Mouse (Mus musculus) MEL (cell line): ENCODE results near the gene Scgb1c1. TPM values are rescaled to one million over a fixed set of nuclear protein-coding genes. Genes with fewer than 3 reads are reported as not detected.

Source experiments
- DNase-seq: peaks from one replicate; pipeline ENCODE4 v3.0.0; 2011; ENCODE audit warnings: low read depth, low spot score
- H3K27ac ChIP-seq: 2 replicates; pipeline ENCODE4 v1.5.1; 2012; ENCODE audit warnings: low read depth, mild to moderate bottlenecking, control low read depth, low read length, moderate library complexity; ENCODE audit not compliant: control insufficient read depth
- H3K27me3 ChIP-seq, 2 experiments: fragments of 150-350 bp in 1 of 2; sonication (generic) in 1 of 2; 2 replicates each; pipeline ENCODE4 v1.6.1; 2012; ENCODE audit warnings: low read length in 2 of 2, mild to moderate bottlenecking in 2 of 2, improper control_type of control experiment in 1 of 2, moderate library complexity in 1 of 2; ENCODE audit not compliant: insufficient read depth in 2 of 2, control insufficient read depth in 1 of 2
- H3K36me3 ChIP-seq, 2 experiments: 2 replicates each; pipeline ENCODE4 v1.6.1; 2012 to 2014; ENCODE audit warnings: low read length in 2 of 2, improper control_type of control experiment in 1 of 2, inconsistent platforms in 1 of 2, mild to moderate bottlenecking in 1 of 2; ENCODE audit not compliant: insufficient read depth in 2 of 2, control insufficient read depth in 1 of 2
- H3K4me1 ChIP-seq, 2 experiments: fragments of 150-350 bp in 1 of 2; sonication (generic) in 1 of 2; 2 replicates each; pipeline ENCODE4 v1.6.1; 2012; ENCODE audit warnings: low read length in 2 of 2, improper control_type of control experiment in 1 of 2, mild to moderate bottlenecking in 1 of 2; ENCODE audit not compliant: insufficient read depth in 2 of 2, control insufficient read depth in 1 of 2
- H3K4me3 ChIP-seq, 2 experiments: fragments of 150-350 bp in 1 of 2; sonication (generic) in 1 of 2; 2 replicates each; pipeline ENCODE4 v1.5.1; 2012; ENCODE audit warnings: low read depth in 2 of 2, low read length in 2 of 2, mild to moderate bottlenecking in 2 of 2, moderate library complexity in 2 of 2, control low read depth in 1 of 2, improper control_type of control experiment in 1 of 2; ENCODE audit not compliant: control insufficient read depth in 1 of 2, insufficient read depth in 1 of 2
- H3K79me2 ChIP-seq: 2 replicates; pipeline ENCODE4 v1.6.1; 2012; ENCODE audit warnings: mild to moderate bottlenecking, low read length, moderate library complexity; ENCODE audit not compliant: control insufficient read depth, poor library complexity, insufficient read depth
- H3K9ac ChIP-seq: 2 replicates; pipeline ENCODE4 v1.6.1; 2012; ENCODE audit warnings: low read depth, mild to moderate bottlenecking, control low read depth, low read length, moderate library complexity; ENCODE audit not compliant: control insufficient read depth, poor library complexity, severe bottlenecking
- H3K9me3 ChIP-seq: fragments of 150-350 bp; sonication (generic); replicated peaks from 2 replicates; pipeline ENCODE4 v1.6.1; 2012; ENCODE audit warnings: mild to moderate bottlenecking, low read length, improper control_type of control experiment, moderate library complexity; ENCODE audit not compliant: insufficient read depth
- CTCF ChIP-seq, 3 experiments: IDR thresholded peaks in 2 of 3; conservative IDR thresholded peaks in 1 of 3; 2 replicates each; pipeline ENCODE4 v1.5.1; 2011 to 2012; ENCODE audit warnings: low read length in 3 of 3, low read depth in 2 of 3, mild to moderate bottlenecking in 2 of 3, improper control_type of control experiment in 1 of 3, inconsistent platforms in 1 of 3, mixed read lengths in 1 of 3, moderate library complexity in 1 of 3; ENCODE audit not compliant: control insufficient read depth in 1 of 3, insufficient read depth in 1 of 3, poor library complexity in 1 of 3, severe bottlenecking in 1 of 3
- EP300 ChIP-seq, 2 experiments: IDR thresholded peaks; 2 replicates each; pipeline ENCODE4 v1.6.1; 2011; ENCODE audit warnings: improper control_type of control experiment in 2 of 2, low read length in 2 of 2, low read depth in 1 of 2, mild to moderate bottlenecking in 1 of 2
- GATA1 ChIP-seq: IDR thresholded peaks from 2 replicates; pipeline ENCODE4 v1.6.1; 2011; ENCODE audit warnings: low read depth, low read length, improper control_type of control experiment
- MEF2A ChIP-seq: IDR thresholded peaks from 2 replicates; pipeline ENCODE4 v1.6.1; 2014; ENCODE audit warnings: low read depth, mild to moderate bottlenecking, inconsistent platforms, low read length, improper control_type of control experiment; ENCODE audit not compliant: poor library complexity, insufficient replicate concordance, severe bottlenecking; ENCODE audit errors: extremely low read depth
- MYB ChIP-seq: IDR thresholded peaks from 2 replicates; pipeline ENCODE4 v1.6.1; 2011; ENCODE audit warnings: mild to moderate bottlenecking, low read depth, low read length, improper control_type of control experiment
- NELFE ChIP-seq: IDR thresholded peaks from 2 replicates; pipeline ENCODE4 v1.6.1; 2011; ENCODE audit warnings: low read depth, low read length, improper control_type of control experiment
- NRF1 ChIP-seq: IDR thresholded peaks from 2 replicates; pipeline ENCODE4 v1.6.1; 2014; ENCODE audit warnings: low read depth, mild to moderate bottlenecking, inconsistent platforms, low read length, improper control_type of control experiment, moderate library complexity; ENCODE audit not compliant: poor library complexity, insufficient read depth, severe bottlenecking
- RAD21 ChIP-seq: IDR thresholded peaks from 2 replicates; pipeline ENCODE4 v1.6.1; 2011; ENCODE audit warnings: mild to moderate bottlenecking, low read depth, low read length, improper control_type of control experiment
- RCOR1 ChIP-seq: IDR thresholded peaks from 2 replicates; pipeline ENCODE4 v1.6.1; 2012; ENCODE audit warnings: low read depth, mild to moderate bottlenecking, inconsistent platforms, low read length, improper control_type of control experiment
- SMC3 ChIP-seq: IDR thresholded peaks from 2 replicates; pipeline ENCODE4 v1.6.1; 2011; ENCODE audit warnings: low read depth, low read length, improper control_type of control experiment
- ZC3H11A ChIP-seq: IDR thresholded peaks from 2 replicates; pipeline ENCODE4 v1.6.1; 2012; ENCODE audit warnings: low read depth, mild to moderate bottlenecking, inconsistent platforms, low read length, improper control_type of control experiment
- ZKSCAN1 ChIP-seq: IDR thresholded peaks from 2 replicates; pipeline ENCODE4 v1.6.1; 2012; ENCODE audit warnings: low read depth, mild to moderate bottlenecking, inconsistent platforms, low read length, improper control_type of control experiment, moderate library complexity
- ZMIZ1 ChIP-seq: IDR thresholded peaks from 2 replicates; pipeline ENCODE4 v1.6.1; 2012; ENCODE audit warnings: low read depth, mild to moderate bottlenecking, inconsistent platforms, low read length, improper control_type of control experiment, moderate library complexity
- polyA plus RNA-seq, 2 experiments: library from polyadenylated mRNA; stranded (reverse) in 1 of 2; unstranded in 1 of 2; fragments of >175 nt in 1 of 2; fragments of >200 nt in 1 of 2; gene quantifications; 2 replicates each; pipeline versions ENCODE4 v1.2.1 to v1.2.4; 2012; ENCODE audit warnings: low replicate concordance in 2 of 2, low read depth in 1 of 2; ENCODE audit not compliant: insufficient read length in 2 of 2, insufficient read depth in 1 of 2, missing spikeins in 1 of 2
- total RNA-seq: library from RNA; depleted of rRNA; stranded (reverse); fragments of 300-350 nt; gene quantifications from 2 replicates; pipeline ENCODE4 v1.2.3, GENCODE M21; 2012

Gene Scgb1c1
- total and polyA plus RNA-seq, 3 experiments = not detected

- Histone ChIP-seq H3K79me2 (no peaks in the 10 kb centered on the region), H3K4me3 (no peak overlapping the region), H3K9ac (no peak overlapping the region), H3K27me3 (no peaks in the 10 kb centered on the region; a peak in 2 of 4 replicates), H3K27ac (no peak overlapping the region), H3K9me3 (no peaks in the 10 kb centered on the region), H3K36me3 (no peaks in the 10 kb centered on the region), H3K4me1 (no peaks in the 10 kb centered on the region)
- peak; percentile 70 for TF ChIP-seq RAD21
- TF ChIP-seq ZKSCAN1 = no peak
- TF ChIP-seq ZC3H11A = peak; percentile 44
- peak; percentile 73 for TF ChIP-seq SMC3
- no peak for TF ChIP-seq GATA1
- no peak for TF ChIP-seq NELFE
- TF ChIP-seq CTCF (IDR thresholded peaks at IDR 0.05 in 2 of 3, conservative IDR thresholded peaks at IDR 0.05 in 1 of 3; ENCODE audit: control insufficient read depth in 1 of 3, insufficient read depth in 1 of 3, low read depth in 2 of 3, low read length in 3 of 3, poor library complexity in 1 of 3, severe bottlenecking in 1 of 3) = peak; percentile 70 to 90 (median 75)
- no peak for TF ChIP-seq MEF2A
- peak; percentile 69 for DNase-seq
These were observed 39.6 kb upstream of the Scgb1c1 start for GRCm38 (mm10) chr7:140805704-140806103.

- Histone ChIP-seq H3K4me1 (no peaks in the 10 kb centered on the region), H3K9ac (no peak overlapping the region), H3K9me3 (no peaks in the 10 kb centered on the region), H3K27ac (no peak overlapping the region)
- TF ChIP-seq RCOR1 (no peak), ZC3H11A (peak; percentile 44), CTCF (IDR thresholded peaks at IDR 0.05 in 2 of 3, conservative IDR thresholded peaks at IDR 0.05 in 1 of 3; ENCODE audit: control insufficient read depth in 1 of 3, insufficient read depth in 1 of 3, low read depth in 2 of 3, low read length in 3 of 3, poor library complexity in 1 of 3, severe bottlenecking in 1 of 3) (peak; percentile 66 to 70 (median 67)), MYB (no peak), RAD21 (peak; percentile 53), SMC3 (peak; percentile 77)
- TF ChIP-seq, all 39 proteins: peak for 4
- Histone ChIP-seq H3K4me3 (no peak overlapping the region), H3K27me3 (peaks cover 0 to 8% of the 10 kb centered on the region in 2 experiments; a peak in 3 of 4 replicates), H3K36me3 (no peaks in the 10 kb centered on the region), H3K79me2 (no peaks in the 10 kb centered on the region)
- DNase-seq = peak; percentile 64
These were observed 34.9 kb upstream of the Scgb1c1 start for GRCm38 (mm10) chr7:140810496-140810895.

- H3K4me3 ChIP-seq = no peak overlapping the region
- TF ChIP-seq ZMIZ1 (no peak), NRF1 (no peak), EP300 (IDR thresholded peaks at IDR 0.05; ENCODE audit: low read depth in 1 of 2, low read length in 2 of 2) (no peak), ZC3H11A (no peak)
- TF ChIP-seq, all 39 proteins: peak for 0
- no peaks in the 10 kb centered on the region for H3K9me3 ChIP-seq
- no peak for DNase-seq
- H3K27ac ChIP-seq = no peak overlapping the region
- no peaks in the 10 kb centered on the region for H3K79me2 ChIP-seq
- no peaks in the 10 kb centered on the region for H3K36me3 ChIP-seq
- peaks cover 0 to 15% of the 10 kb centered on the region in 2 experiments; a peak in 3 of 4 replicates for H3K27me3 ChIP-seq
- H3K4me1 ChIP-seq = no peaks in the 10 kb centered on the region
- H3K9ac ChIP-seq = no peak overlapping the region
These were observed 33.6 kb upstream of the Scgb1c1 start for GRCm38 (mm10) chr7:140811714-140812113.
